Mouse (Mus musculus): Measurements from ENCODE around the gene Inpp4a.

Inpp4a gene

GRCm38 (mm10) chr1:37415394-37415793 lies 115.7 kb downstream of the Inpp4a start:
- no peak for DNase-seq (ENCODE audit: low spot score)

GRCm38 (mm10) chr1:37419420-37419819 lies 119.8 kb downstream of the Inpp4a start:
- DNase-seq (ENCODE audit: low spot score): peak; percentile 27

GRCm38 (mm10) chr1:37427144-37427875 lies 127.6 kb downstream of the Inpp4a start:
- DNase-seq (ENCODE audit: low spot score): no peak

DNA sequence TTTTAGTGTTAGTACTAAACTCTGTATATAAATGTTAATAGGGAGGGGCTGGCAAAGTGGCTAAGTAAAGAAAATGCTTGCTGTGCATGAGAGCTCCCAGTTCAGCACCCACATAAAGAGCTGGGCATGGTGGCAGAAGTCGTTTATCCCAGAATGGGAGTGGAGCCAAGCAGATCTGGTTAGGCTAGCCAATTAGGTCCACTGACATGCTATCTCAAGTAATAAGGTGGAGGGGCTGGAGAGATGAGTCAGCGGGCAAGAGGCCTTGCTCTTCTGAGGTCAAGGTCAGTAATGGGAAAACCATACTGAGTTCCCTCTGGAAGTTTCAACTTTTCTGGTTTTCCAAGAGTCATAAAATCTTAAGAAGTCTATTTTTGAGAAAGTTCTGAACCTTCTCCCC lies 129.2 kb downstream of the Inpp4a start:
- DNase-seq (ENCODE audit: low spot score): no peak

DNA sequence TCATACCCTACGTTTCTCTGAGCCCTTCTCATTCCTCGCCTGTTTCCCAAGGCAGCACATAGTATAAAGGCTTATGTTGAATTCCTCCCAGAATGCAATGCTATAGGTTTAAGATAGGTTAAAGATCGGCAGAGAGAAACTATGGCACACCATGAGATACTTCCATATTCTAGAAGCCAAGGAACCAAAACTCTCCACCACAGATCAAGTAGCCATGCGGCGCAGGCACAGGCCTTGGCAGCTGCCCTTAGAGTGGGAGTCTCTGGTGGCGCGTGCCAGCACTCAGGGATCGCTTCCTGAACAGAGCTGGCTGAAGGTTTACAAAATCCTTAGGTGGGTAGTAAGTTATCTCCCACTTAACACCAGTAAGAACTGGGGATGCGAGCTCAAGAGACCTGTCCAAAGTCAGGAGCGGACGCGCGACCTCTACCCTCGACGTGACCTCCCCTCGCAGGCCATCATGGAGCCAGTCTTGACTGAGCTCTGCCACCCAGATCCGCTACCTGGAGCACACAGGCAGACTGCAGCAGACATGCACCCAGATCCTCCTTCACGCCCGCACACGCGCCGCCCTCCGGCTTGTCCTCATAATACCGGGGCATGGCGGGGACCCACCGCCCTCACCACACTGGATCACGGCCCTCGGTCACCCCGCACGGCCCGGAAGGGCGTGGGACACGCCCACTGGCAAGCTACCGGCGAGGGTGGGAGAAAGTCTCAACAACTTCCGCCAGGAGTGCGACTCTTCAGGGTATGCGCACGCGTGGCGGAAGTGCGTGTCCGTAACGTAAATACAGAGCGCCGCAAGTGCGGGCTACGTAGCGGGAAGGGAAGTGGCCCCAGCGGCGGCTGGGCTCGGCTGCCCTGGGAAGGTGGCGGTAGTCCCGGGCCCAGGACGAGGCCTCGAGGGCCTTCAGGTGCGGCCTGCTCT lies 130.0 kb downstream of the Inpp4a start, which contains the start of the genes Coa5 and Unc50:
Gene Coa5, minus strand, starts transcription at position 738 of the 931 bp plus-strand sequence.
Gene Unc50, plus strand, starts transcription at position 774 of the 931 bp plus-strand sequence.
- DNase-seq (ENCODE audit: low spot score): peak; percentile 94

- no peak for DNase-seq (ENCODE audit: low spot score)
Observed at GRCm38 (mm10) chr1:37430297-37430840, 130.7 kb downstream of the Inpp4a start.

DNA sequence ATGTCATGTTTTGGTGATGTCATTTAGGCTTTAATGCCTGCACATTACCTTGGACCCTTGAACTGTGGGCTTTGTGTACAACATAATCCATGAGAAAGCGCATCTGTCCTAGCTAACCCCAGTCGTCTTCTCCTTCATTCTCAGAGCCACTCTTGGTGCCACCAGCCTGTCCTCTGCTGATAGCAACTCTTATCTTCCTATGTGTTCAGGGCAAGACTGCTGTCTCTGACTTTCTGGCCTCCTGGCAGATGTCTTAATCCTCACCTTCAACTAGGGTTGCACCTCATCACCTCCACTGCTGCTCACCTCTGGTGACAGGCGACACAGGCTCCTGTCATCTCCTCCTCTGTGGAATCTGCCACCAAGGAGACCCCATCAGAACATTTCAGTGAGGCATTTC lies 136.8 kb downstream of the Inpp4a start:
- DNase-seq (ENCODE audit: low spot score): no peak

GRCm38 (mm10) chr1:37442848-37443835 lies 143.5 kb downstream of the Inpp4a start:
- no peak for DNase-seq (ENCODE audit: low spot score)

- DNase-seq (ENCODE audit: low spot score): peak; percentile 26
Observed at GRCm38 (mm10) chr1:37448361-37449095, 148.9 kb downstream of the Inpp4a start.

- DNase-seq (ENCODE audit: low spot score): no peak
Observed at GRCm38 (mm10) chr1:37451270-37451669, 151.6 kb downstream of the Inpp4a start.

DNA sequence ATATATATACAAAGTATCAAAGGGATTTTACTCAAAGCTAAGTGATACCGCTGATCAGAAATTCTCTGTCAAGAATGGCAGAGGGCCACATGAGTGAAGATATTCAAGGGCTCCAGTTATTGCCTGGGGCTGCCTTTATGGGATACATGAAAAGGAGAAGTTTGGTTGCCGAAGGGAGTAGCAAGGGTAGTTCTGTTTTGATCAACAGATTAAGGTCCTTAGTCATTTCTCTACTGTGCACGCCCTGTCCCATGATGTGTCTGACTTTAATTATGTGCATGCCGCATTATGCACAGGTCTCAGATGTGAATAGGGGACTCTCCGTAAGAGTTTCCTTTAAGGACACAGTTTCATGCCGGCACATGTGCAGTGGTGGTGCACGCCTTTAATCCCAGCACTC lies 157.9 kb downstream of the Inpp4a start:
- no peak for DNase-seq (ENCODE audit: low spot score)
